In genomic region chr10:61325782-61326328, GRCm38 (mm10) we compare ENCODE assay signal across 21 mouse cellular contexts. TPM values are rescaled to one million over a fixed set of nuclear protein-coding genes. Genes with fewer than 3 reads are reported as not detected.
A peak's percentile ranks its signal among the peaks of the same experiment; 100 is the strongest.
DNase-seq lines count a peak whose midpoint lies in the region; ATAC-seq and TF ChIP-seq lines count a peak whose summit lies in the region.
"Had no signal": no experiment of that assay in that cellular context is flagged by ENCODE, and none has a peak within 500 bp of the region (broad histone marks: within the 10 kb centered on the region; RNA-seq: fewer than 3 reads in every experiment).

No protein-coding gene starts in this region.

- DNase-seq in heart, adult 18-20 months = no peak
- no peak for DNase-seq in lung, embryonic 14.5 days
- DNase-seq in lung, postnatal 4 days = no peak
- peak; percentile 70 for DNase-seq in Muller cell, postnatal 12 days (ENCODE audit: inconsistent ontology term)
- DNase-seq in limb, embryonic 10.5 days (ENCODE audit: low spot score) = no peak
- no peak for DNase-seq in left cerebral cortex, postnatal 14 days (ENCODE audit: low spot score in 2 of 2)
- no peak for DNase-seq in right cerebral cortex, adult 18-20 months
- DNase-seq: adrenal gland, postnatal 10 days; B cell, adult 2 months; cerebellum, postnatal 25 days; kidney, postnatal 25 days; liver; lung, postnatal 10 days; right cerebral cortex, postnatal 14 days; thymus, postnatal 25 days had no signal

- no peaks in the 10 kb centered on the region; the same call in 1 of the 2 replicates for H3K36me3 ChIP-seq in heart, embryonic 11.5 days (ENCODE audit: control insufficient read depth, insufficient read depth, low read length)
- H3K36me3 ChIP-seq in lung, embryonic 14.5 days (ENCODE audit: insufficient read depth) = peaks cover 30% of the 10 kb centered on the region
- peaks cover 26% of the 10 kb centered on the region for H3K36me3 ChIP-seq in limb, embryonic 10.5 days

- H3K27ac ChIP-seq in heart, embryonic 11.5 days (ENCODE audit: low read depth, low read length) = 0 out of 2 replicates have a peak overlapping the region, but pooled peaks have one; percentile 43
- no peak overlapping the region for H3K27ac ChIP-seq in lung, embryonic 14.5 days (ENCODE audit: low read depth)
- 0 out of 2 replicates have a peak overlapping the region, but pooled peaks have one; percentile 53 for H3K27ac ChIP-seq in limb, embryonic 10.5 days

- 0 out of 2 replicates have a peak, but pooled peaks have one; percentile 40 for ATAC-seq in heart, embryonic 11.5 days (replicated peaks; ENCODE audit: insufficient number of reproducible peaks, low FRiP score, low TSS enrichment)
- ATAC-seq in lung, embryonic 14.5 days (ENCODE audit: insufficient read depth) = peak; percentile 77; the same call in 1 of the 2 replicates
- ATAC-seq: hindbrain, embryonic 16.5 days; Patski had no signal

- WGBS in heart, embryonic 11.5 days (ENCODE audit: insufficient replicate concordance) = 36% methylated on average over 9 of the region's 9 CpGs
- WGBS in lung, embryonic 14.5 days = 53% methylated on average over 9 of the region's 9 CpGs
- WGBS in limb, embryonic 10.5 days = 62% methylated on average over 9 of the region's 9 CpGs

- H3K4me2 ChIP-seq in heart, embryonic 11.5 days = no peak overlapping the region
- H3K4me2 ChIP-seq in lung, embryonic 14.5 days = no peak overlapping the region

- peaks cover 22% of the 10 kb centered on the region for H3K4me1 ChIP-seq in heart, embryonic 11.5 days (ENCODE audit: control insufficient read depth, insufficient read depth, low read length)
- H3K4me1 ChIP-seq in lung, embryonic 14.5 days (ENCODE audit: insufficient read depth) = no peaks in the 10 kb centered on the region
- peaks cover 23% of the 10 kb centered on the region for H3K4me1 ChIP-seq in limb, embryonic 10.5 days

- no peaks in the 10 kb centered on the region for H3K9me3 ChIP-seq in heart, embryonic 11.5 days (replicated peaks; ENCODE audit: control insufficient read depth, low read length)
- H3K9me3 ChIP-seq in lung, embryonic 14.5 days (ENCODE audit: low read depth, low read length) = no peaks in the 10 kb centered on the region
- 0 out of 2 replicates have a peak, but pooled peaks cover 2% of the 10 kb centered on the region for H3K9me3 ChIP-seq in limb, embryonic 10.5 days (replicated peaks)

- H3K27me3 ChIP-seq in heart, embryonic 11.5 days (ENCODE audit: control insufficient read depth, insufficient read depth, low read length) = no peaks in the 10 kb centered on the region
- H3K27me3 ChIP-seq in lung, embryonic 14.5 days (ENCODE audit: insufficient read depth, low read length) = no peaks in the 10 kb centered on the region
- H3K27me3 ChIP-seq in limb, embryonic 10.5 days (ENCODE audit: low read depth, poor library complexity, severe bottlenecking) = no peaks in the 10 kb centered on the region
- H3K27me3 ChIP-seq: Patski had no signal

- intact Hi-C loops in left cerebral cortex, postnatal 14 days (cut with DNase I) = no loop called here

- H3K9ac ChIP-seq in heart, embryonic 11.5 days (ENCODE audit: low read depth, low read length) = no peak overlapping the region
- no peak overlapping the region for H3K9ac ChIP-seq in lung, embryonic 14.5 days

- TF ChIP-seq CTCF in lung, embryonic 14.5 days (IDR thresholded peaks at IDR 0.05; ENCODE audit: low read depth) = no peak

- no peak overlapping the region for H3K4me3 ChIP-seq in heart, embryonic 11.5 days (ENCODE audit: low read depth, low read length)
- no peak overlapping the region for H3K4me3 ChIP-seq in lung, embryonic 14.5 days (ENCODE audit: low read depth, low read length)
- no peak overlapping the region for H3K4me3 ChIP-seq in limb, embryonic 10.5 days
- H3K4me3 ChIP-seq: erythroblast, embryonic 14.5 days had no signal

RNA-seq across cellular contexts. Expression of gene Prf1, which starts 28.2 kb away (rescaled TPM):
- polyA plus RNA-seq in heart, embryonic 11.5 days (2014; fragmentation: Nextera tagmentation; extraction: Ambion mirVana) = 0.10 TPM in 1 of 2 replicates, not detected in the other
- total RNA-seq in heart, adult 18-20 months (2021) = under 1 TPM; 0.40 to 0.59 TPM
- not detected in 2 replicates for polyA plus RNA-seq in lung, embryonic 14.5 days (2014; fragmentation: Nextera tagmentation; extraction: Ambion mirVana)
- not detected in 2 replicates for polyA plus RNA-seq in limb, embryonic 10.5 days (2016; fragmentation: Nextera tagmentation; extraction: Ambion mirVana)
- total RNA-seq in left cerebral cortex, postnatal 14 days (2021) = not detected
- total RNA-seq: gastrocnemius, postnatal 4 days; layer of hippocampus, postnatal 14 days had no signal
- polyA plus RNA-seq: erythroblast, embryonic 14.5 days; hindbrain, embryonic 16.5 days; Patski had no signal

RNA-seq across cellular contexts. Expression of gene Adamts14, which starts 52.6 kb away (rescaled TPM):
- 0.59 and 0.64 TPM in 2 replicates for polyA plus RNA-seq in heart, embryonic 11.5 days (2014; fragmentation: Nextera tagmentation; extraction: Ambion mirVana)
- total RNA-seq in heart, adult 18-20 months (2021) = 1 to 10 TPM in 1 of 2 experiments, under 1 TPM in 1; 0.79 to 1.0 TPM
- 1.5 and 1.8 TPM in 2 replicates for polyA plus RNA-seq in lung, embryonic 14.5 days (2014; fragmentation: Nextera tagmentation; extraction: Ambion mirVana)
- polyA plus RNA-seq in limb, embryonic 10.5 days (2016; fragmentation: Nextera tagmentation; extraction: Ambion mirVana) = 0.46 and 0.48 TPM in 2 replicates
- under 1 TPM; 0.66 to 0.70 TPM for total RNA-seq in left cerebral cortex, postnatal 14 days (2021)
- polyA plus RNA-seq: erythroblast, embryonic 14.5 days had no signal

RNA-seq across cellular contexts. Expression of gene Pald1, which starts 57.5 kb away (rescaled TPM):
- 17.5 and 22.5 TPM in 2 replicates for polyA plus RNA-seq in heart, embryonic 11.5 days (2014; fragmentation: Nextera tagmentation; extraction: Ambion mirVana)
- total RNA-seq in heart, adult 18-20 months (2021) = 10 to 100 TPM; 16.0 to 16.2 TPM
- polyA plus RNA-seq in lung, embryonic 14.5 days (2014; fragmentation: Nextera tagmentation; extraction: Ambion mirVana) = 44.1 and 47.5 TPM in 2 replicates
- polyA plus RNA-seq in limb, embryonic 10.5 days (2016; fragmentation: Nextera tagmentation; extraction: Ambion mirVana) = 26.2 and 28.1 TPM in 2 replicates
- 10 to 100 TPM; 15.0 to 15.1 TPM for total RNA-seq in left cerebral cortex, postnatal 14 days (2021)
